Mouse (Mus musculus): ENCODE data around the gene Hdac4. TPM values are rescaled to one million over a fixed set of nuclear protein-coding genes. Genes with fewer than 3 reads are reported as not detected.
A peak's percentile ranks its signal among the peaks of the same experiment; 100 is the strongest.

Gene Hdac4
- total RNA-seq, 2 experiments from 2014 or later, result 35.4 to 36.2 TPM

GRCm38 (mm10) chr1:92143331-92143895, 52.1 kb downstream of the Hdac4 start:
- intact Hi-C loops (cut with DNase I), result no loop called here
- no peak for DNase-seq

GRCm38 (mm10) chr1:92142793-92143192, 52.7 kb downstream of the Hdac4 start:
- intact Hi-C loops (cut with DNase I), result no loop called here
- no peak for DNase-seq

GRCm38 (mm10) chr1:92139001-92139400, 56.5 kb downstream of the Hdac4 start:
- DNase-seq, result no peak
- intact Hi-C loops (cut with DNase I), result loop anchor here (5.0 kb wide), 1 partner anchor 33 kb away; no protein-coding TSS in a partner anchor

- intact Hi-C loops (cut with DNase I), result loop anchor here (5.0 kb wide), 1 partner anchor 35 kb away; no protein-coding TSS in a partner anchor
These were observed 58.2 kb downstream of the Hdac4 start for GRCm38 (mm10) chr1:92137136-92137848.

GRCm38 (mm10) chr1:92136362-92136761, 59.1 kb downstream of the Hdac4 start:
- intact Hi-C loops (cut with DNase I), result loop anchor here (5.0 kb wide), 1 partner anchor 36 kb away; no protein-coding TSS in a partner anchor
- DNase-seq, result no peak

More at GRCm38 (mm10) chr1:92137136-92137848, 58.2 kb downstream of the Hdac4 start:
- DNase-seq, result peak; percentile 78 to 81

GRCm38 (mm10) chr1:92132181-92132580, 63.3 kb downstream of the Hdac4 start:
- intact Hi-C loops (cut with DNase I), result no loop called here
- no peak for DNase-seq

- intact Hi-C loops (cut with DNase I), result no loop called here
- DNase-seq, result peak; percentile 74 to 77
These were observed 64.9 kb downstream of the Hdac4 start for GRCm38 (mm10) chr1:92130470-92131100.

GRCm38 (mm10) chr1:92129751-92130150, 65.7 kb downstream of the Hdac4 start:
- no peak for DNase-seq
- intact Hi-C loops (cut with DNase I), result no loop called here

- DNase-seq, result no peak
- intact Hi-C loops (cut with DNase I), result no loop called here
These were observed 67.7 kb downstream of the Hdac4 start for GRCm38 (mm10) chr1:92127785-92128184.

- intact Hi-C loops (cut with DNase I), result no loop called here
- DNase-seq, result no peak
These were observed 68.1 kb downstream of the Hdac4 start for GRCm38 (mm10) chr1:92127366-92127765.

- intact Hi-C loops (cut with DNase I), result no loop called here
- DNase-seq, result no peak
These were observed 70.8 kb downstream of the Hdac4 start for GRCm38 (mm10) chr1:92124497-92125201.

- intact Hi-C loops (cut with DNase I), result loop anchor here (5.0 kb wide), 1 partner anchor 58 kb away; no protein-coding TSS in a partner anchor
- DNase-seq, result no peak
These were observed 76.2 kb downstream of the Hdac4 start for GRCm38 (mm10) chr1:92119303-92119702.

GRCm38 (mm10) chr1:92117597-92117996, 77.9 kb downstream of the Hdac4 start:
- intact Hi-C loops (cut with DNase I), result loop anchor here (5.0 kb wide), 1 partner anchor 60 kb away; no protein-coding TSS in a partner anchor
- no peak for DNase-seq

- intact Hi-C loops (cut with DNase I), result loop anchor here (5.0 kb wide), 1 partner anchor 61 kb away; no protein-coding TSS in a partner anchor
- DNase-seq, result peak in 1 of 2 experiments; percentile 33
These were observed 79.3 kb downstream of the Hdac4 start for GRCm38 (mm10) chr1:92116169-92116568.

GRCm38 (mm10) chr1:92114091-92114490, 81.4 kb downstream of the Hdac4 start:
- intact Hi-C loops (cut with DNase I), result no loop called here
- DNase-seq, result no peak

GRCm38 (mm10) chr1:92113243-92114009, 82.1 kb downstream of the Hdac4 start:
- intact Hi-C loops (cut with DNase I), result no loop called here
- DNase-seq, result no peak

GRCm38 (mm10) chr1:92112591-92112990, 82.9 kb downstream of the Hdac4 start:
- intact Hi-C loops (cut with DNase I), result no loop called here
- DNase-seq, result no peak

- intact Hi-C loops (cut with DNase I), result no loop called here
These were observed 83.9 kb downstream of the Hdac4 start for GRCm38 (mm10) chr1:92111551-92111950.

GRCm38 (mm10) chr1:92111026-92111425, 84.5 kb downstream of the Hdac4 start:
- no peak for DNase-seq
- intact Hi-C loops (cut with DNase I), result no loop called here

More at GRCm38 (mm10) chr1:92111551-92111950, 83.9 kb downstream of the Hdac4 start:
- no peak for DNase-seq

- DNase-seq, result no peak
- intact Hi-C loops (cut with DNase I), result loop anchor here (10.0 kb wide), 1 partner anchor 236 kb away; no protein-coding TSS in a partner anchor
These were observed 86.3 kb downstream of the Hdac4 start for GRCm38 (mm10) chr1:92109221-92109620.
